9 mouse cellular contexts compared by ENCODE assay signal in genomic region chr7:127771262-127771661, GRCm38 (mm10). TPM values are rescaled to one million over a fixed set of nuclear protein-coding genes. Genes with fewer than 3 reads are reported as not detected.
DNase-seq lines count a peak whose midpoint lies in the region; ATAC-seq lines count a peak whose summit lies in the region.
"Had no signal": no experiment of that assay in that cellular context is flagged by ENCODE, and none has a peak within 500 bp of the region (broad histone marks: within the 10 kb centered on the region; RNA-seq: fewer than 3 reads in every experiment).

No protein-coding gene starts in this region.

- intact Hi-C loops in heart, postnatal 36 days (cut with DNase I): no loop called here

- no peak for ATAC-seq in heart, embryonic 15.5 days (replicated peaks; ENCODE audit: insufficient number of reproducible peaks, insufficient read depth, low FRiP score, low read depth)
- no peak for ATAC-seq in stomach, embryonic 15.5 days (ENCODE audit: insufficient read depth, low FRiP score, low read depth)
- no peak for ATAC-seq in megakaryocyte progenitor cell, adult 5-6 weeks (replicated peaks; ENCODE audit: poor library complexity)

- no peaks in the 10 kb centered on the region; the same call in 1 of the 2 replicates for H3K36me3 ChIP-seq in heart, embryonic 15.5 days
- peaks cover 12% of the 10 kb centered on the region; the same call in 1 of the 2 replicates for H3K36me3 ChIP-seq in stomach, embryonic 15.5 days

- no peaks in the 10 kb centered on the region for H3K27me3 ChIP-seq in heart, embryonic 15.5 days
- no peaks in the 10 kb centered on the region for H3K27me3 ChIP-seq in stomach, embryonic 15.5 days (replicated peaks)

- WGBS in heart, embryonic 15.5 days: 67% methylated on average over 5 of the region's 5 CpGs
- 56% methylated on average over 5 of the region's 5 CpGs for WGBS in stomach, embryonic 15.5 days

- peaks cover 38% of the 10 kb centered on the region for H3K4me1 ChIP-seq in heart, embryonic 15.5 days (replicated peaks)
- peaks cover 23% of the 10 kb centered on the region for H3K4me1 ChIP-seq in stomach, embryonic 15.5 days

- DNase-seq in heart, postnatal 36 days: no peak
- DNase-seq in right cerebral cortex, adult 18-20 months: peak; percentile 67
- DNase-seq in right cerebral cortex, postnatal 4 days: no peak
- peak; percentile 30 to 43 for DNase-seq in layer of hippocampus, postnatal 10 days (ENCODE audit: low spot score in 2 of 2)
- DNase-seq in adrenal gland, postnatal 4 days (ENCODE audit: low spot score in 2 of 2): no peak
- DNase-seq: lung, postnatal 10 days had no signal

- H3K4me2 ChIP-seq in heart, embryonic 15.5 days: peak overlapping the region; percentile 97
- peak overlapping the region; percentile 80 for H3K4me2 ChIP-seq in stomach, embryonic 15.5 days

- H3K27ac ChIP-seq in heart, embryonic 15.5 days: no peak overlapping the region
- H3K27ac ChIP-seq in stomach, embryonic 15.5 days: peak overlapping the region; percentile 97; the same call in 1 of the 2 replicates

- no peak overlapping the region for H3K9ac ChIP-seq in heart, embryonic 15.5 days
- no peak overlapping the region for H3K9ac ChIP-seq in stomach, embryonic 15.5 days

- peak overlapping the region; percentile 83 for H3K4me3 ChIP-seq in heart, embryonic 15.5 days
- peak overlapping the region; percentile 67; the same call in 1 of the 2 replicates for H3K4me3 ChIP-seq in stomach, embryonic 15.5 days (replicated peaks)

- no peaks in the 10 kb centered on the region for H3K9me3 ChIP-seq in heart, embryonic 15.5 days (replicated peaks)
- no peaks in the 10 kb centered on the region for H3K9me3 ChIP-seq in stomach, embryonic 15.5 days

RNA-seq across cellular contexts. Expression of gene Orai3, which starts 1.6 kb away (rescaled TPM):
- 15.6 and 21.7 TPM in 2 replicates for polyA plus RNA-seq in heart, embryonic 15.5 days (2015; fragmentation: Nextera tagmentation; extraction: Ambion mirVana)
- 10 to 100 TPM; 22.1 to 22.6 TPM for total RNA-seq in heart, postnatal 36 days (2021)
- 10 to 100 TPM; 18.5 to 19.1 TPM for total RNA-seq in layer of hippocampus, postnatal 10 days (2021)
- polyA plus RNA-seq in stomach, embryonic 15.5 days (2015; fragmentation: Nextera tagmentation; extraction: Ambion mirVana): 29.2 and 29.6 TPM in 2 replicates
- total RNA-seq in adrenal gland, postnatal 4 days (2021): 10 to 100 TPM; 26.7 to 28.9 TPM
- 26.7 and 32.1 TPM in 2 replicates for total RNA-seq in megakaryocyte progenitor cell, adult 5-6 weeks (2015)
- total RNA-seq in megakaryocyte progenitor cell, adult 5-6 weeks (2017): 28.2 and 30.2 TPM in 2 replicates

RNA-seq across cellular contexts. Expression of gene Setd1a, which starts 5.2 kb away (rescaled TPM):
- polyA plus RNA-seq in heart, embryonic 15.5 days (2015; fragmentation: Nextera tagmentation; extraction: Ambion mirVana): 13.0 and 16.7 TPM in 2 replicates
- total RNA-seq in heart, postnatal 36 days (2021): 10 to 100 TPM; 22.2 to 24.0 TPM
- total RNA-seq in layer of hippocampus, postnatal 10 days (2021): 10 to 100 TPM; 35.5 to 40.3 TPM
- polyA plus RNA-seq in stomach, embryonic 15.5 days (2015; fragmentation: Nextera tagmentation; extraction: Ambion mirVana): 21.1 and 25.0 TPM in 2 replicates
- total RNA-seq in adrenal gland, postnatal 4 days (2021): 10 to 100 TPM; 63.9 to 64.9 TPM
- total RNA-seq in megakaryocyte progenitor cell, adult 5-6 weeks (2015): 54.7 and 67.2 TPM in 2 replicates
- 9.7 and 13.6 TPM in 2 replicates for total RNA-seq in megakaryocyte progenitor cell, adult 5-6 weeks (2017)

RNA-seq across cellular contexts. Expression of gene Gm49388, which starts 14.1 kb away (rescaled TPM):
- polyA plus RNA-seq in heart, embryonic 15.5 days (2015; fragmentation: Nextera tagmentation; extraction: Ambion mirVana): not detected in 2 replicates
- total RNA-seq in heart, postnatal 36 days (2021): 1 to 10 TPM; 3.3 to 3.9 TPM
- total RNA-seq in layer of hippocampus, postnatal 10 days (2021): 1 to 10 TPM; 2.9 to 4.6 TPM
- not detected in 2 replicates for polyA plus RNA-seq in stomach, embryonic 15.5 days (2015; fragmentation: Nextera tagmentation; extraction: Ambion mirVana)
- total RNA-seq in adrenal gland, postnatal 4 days (2021): 1 to 10 TPM; 6.2 to 8.1 TPM
- not detected in 2 replicates for total RNA-seq in megakaryocyte progenitor cell, adult 5-6 weeks (2015)
- not detected in 2 replicates for total RNA-seq in megakaryocyte progenitor cell, adult 5-6 weeks (2017)

RNA-seq across cellular contexts. Expression of gene Fbxl19, which starts 26.9 kb away (rescaled TPM):
- polyA plus RNA-seq in heart, embryonic 15.5 days (2015; fragmentation: Nextera tagmentation; extraction: Ambion mirVana): 1.4 and 2.2 TPM in 2 replicates
- total RNA-seq in heart, postnatal 36 days (2021): 1 to 10 TPM; 3.2 to 3.3 TPM
- total RNA-seq in layer of hippocampus, postnatal 10 days (2021): 10 to 100 TPM; 86.8 to 92.2 TPM
- 3.8 and 4.8 TPM in 2 replicates for polyA plus RNA-seq in stomach, embryonic 15.5 days (2015; fragmentation: Nextera tagmentation; extraction: Ambion mirVana)
- 10 to 100 TPM; 24.6 to 26.0 TPM for total RNA-seq in adrenal gland, postnatal 4 days (2021)
- total RNA-seq in megakaryocyte progenitor cell, adult 5-6 weeks (2015): 5.6 and 5.7 TPM in 2 replicates
- total RNA-seq in megakaryocyte progenitor cell, adult 5-6 weeks (2017): 14.2 and 16.1 TPM in 2 replicates

RNA-seq across cellular contexts. Expression of gene Hsd3b7, which starts 29.1 kb away (rescaled TPM):
- polyA plus RNA-seq in heart, embryonic 15.5 days (2015; fragmentation: Nextera tagmentation; extraction: Ambion mirVana): 22.0 and 24.0 TPM in 2 replicates
- 10 to 100 TPM; 12.6 to 13.1 TPM for total RNA-seq in heart, postnatal 36 days (2021)
- 1 to 10 TPM; 4.8 to 5.1 TPM for total RNA-seq in layer of hippocampus, postnatal 10 days (2021)
- 27.4 and 31.8 TPM in 2 replicates for polyA plus RNA-seq in stomach, embryonic 15.5 days (2015; fragmentation: Nextera tagmentation; extraction: Ambion mirVana)
- total RNA-seq in adrenal gland, postnatal 4 days (2021): 10 to 100 TPM; 36.9 to 49.1 TPM
- total RNA-seq in megakaryocyte progenitor cell, adult 5-6 weeks (2015): 20.2 and 31.3 TPM in 2 replicates
- total RNA-seq in megakaryocyte progenitor cell, adult 5-6 weeks (2017): 25.6 and 26.8 TPM in 2 replicates

Comparison
In these comparisons a context has a peak if more than half of its experiments do, and no peak if none do; other contexts are left out.
1. DNase-seq: peak in right cerebral cortex, adult 18-20 months (single experiment) and layer of hippocampus, postnatal 10 days (2 of 2); none in heart, postnatal 36 days (0 of 2), right cerebral cortex, postnatal 4 days (single experiment) and adrenal gland, postnatal 4 days (0 of 2).